Mouse (Mus musculus) cerebellum, adult 18-20 months (tissue): Measurements from ENCODE around the gene Ccl5.
"Not testable (repeated sequence)": the region's sequence is repeated elsewhere in the genome, so short reads cannot be mapped to it uniquely, and the experiment has no call there.

Source experiments
- DNase-seq, 2 experiments: peaks; one replicate each; pipeline ENCODE4 v3.0.0; 2021

Ccl5 gene

DNA sequence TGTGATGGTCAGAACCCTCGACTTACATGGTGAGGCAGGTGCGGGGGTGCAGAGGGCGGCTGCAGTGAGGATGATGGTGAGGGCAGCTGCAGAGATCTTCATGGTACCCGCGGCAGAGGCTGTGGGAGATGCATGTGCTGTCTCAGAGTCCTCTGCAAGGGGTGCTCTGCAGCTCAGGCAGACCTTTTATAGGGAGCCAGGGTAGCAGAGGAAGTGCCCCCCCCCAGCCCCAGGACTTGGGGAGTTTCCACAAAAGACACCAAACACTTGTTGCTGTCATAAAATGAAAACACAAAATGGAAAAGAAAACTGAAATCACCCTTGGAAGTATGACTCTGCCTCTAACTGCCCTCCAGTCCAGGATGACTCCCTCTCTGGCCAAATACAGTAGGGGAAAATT is at the start of gene Ccl5:
Gene Ccl5 (minus strand): TSS at position 159 of the 400 bp plus-strand sequence.
- DNase-seq = no peak

DNA sequence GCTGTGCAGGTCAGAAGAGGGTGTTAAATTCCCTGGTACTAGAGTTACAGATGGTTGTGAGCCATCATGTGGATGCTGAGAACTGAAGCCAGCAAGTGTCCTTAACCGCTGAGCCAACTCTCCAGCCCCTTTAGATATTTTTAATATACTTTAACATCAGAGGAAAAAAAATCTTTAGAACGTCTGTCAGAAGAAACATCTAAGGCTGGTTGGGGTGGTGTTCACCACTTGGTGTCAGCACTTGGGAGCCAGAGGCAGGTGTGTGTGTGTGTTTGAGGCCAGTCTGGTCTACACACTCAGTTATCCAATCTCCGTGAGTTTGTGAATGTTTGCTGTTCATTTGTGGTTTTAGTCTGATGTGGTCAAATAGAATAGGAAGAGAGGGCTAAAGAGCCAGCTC is 48.7 kb upstream of the Ccl5 start:
- no peak for DNase-seq

DNA sequence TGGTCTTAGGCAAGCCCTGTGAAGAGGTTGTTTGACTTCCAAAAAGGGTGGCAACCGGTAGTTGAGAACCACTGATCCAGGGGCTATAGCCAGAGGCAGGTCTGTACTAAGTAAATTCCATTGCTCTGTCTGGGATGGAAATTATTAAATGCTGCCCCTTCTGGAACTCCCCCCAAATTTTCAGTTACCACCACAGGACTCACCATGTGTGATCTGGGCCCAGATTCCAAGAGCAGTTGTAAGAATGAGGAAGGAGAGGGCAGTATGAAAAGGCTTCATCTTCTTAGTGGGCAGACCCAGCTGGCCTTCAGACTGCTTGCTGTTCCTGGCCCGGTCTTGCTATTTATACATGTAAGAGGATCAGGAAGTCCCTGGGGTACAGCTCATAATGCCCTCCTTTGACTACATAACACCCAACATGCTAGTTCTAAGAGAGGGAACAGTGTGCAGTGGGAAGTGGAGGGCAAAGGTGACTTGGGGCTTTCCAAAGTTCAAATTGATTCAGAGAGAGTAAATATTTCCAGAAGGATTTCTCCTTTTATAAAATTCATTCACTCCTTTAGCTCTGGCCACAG is 48.0 kb upstream of the Ccl5 start, which contains the start of gene Ccl9:
Gene Ccl9 (minus strand): TSS at position 451 of the 575 bp plus-strand sequence.
- DNase-seq = no peak

GRCm38 (mm10) chr11:83576927-83577555 is 46.7 kb upstream of the Ccl5 start:
- DNase-seq = no peak

DNA sequence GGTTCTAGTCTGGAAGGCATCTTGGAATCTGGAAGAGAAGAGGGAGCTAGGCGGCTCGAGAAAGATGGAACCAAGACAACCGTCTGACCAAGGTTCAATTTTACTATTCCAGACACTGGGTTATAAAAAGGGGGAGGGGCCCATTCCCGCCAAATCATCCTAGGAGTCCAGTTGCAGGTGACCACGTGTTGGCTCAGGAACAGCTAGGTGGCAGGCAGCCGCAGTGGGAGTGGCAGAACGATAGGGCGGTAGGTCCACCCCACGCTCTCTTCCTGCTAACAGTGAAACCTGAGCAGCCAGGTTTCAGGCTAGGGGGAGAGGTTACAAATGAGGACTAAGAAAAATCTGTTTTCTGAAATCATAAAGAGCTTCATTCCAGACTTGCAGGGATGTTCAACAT is 42.5 kb upstream of the Ccl5 start:
- DNase-seq = no peak

GRCm38 (mm10) chr11:83572223-83572622 is 41.9 kb upstream of the Ccl5 start:
- no peak for DNase-seq

DNA sequence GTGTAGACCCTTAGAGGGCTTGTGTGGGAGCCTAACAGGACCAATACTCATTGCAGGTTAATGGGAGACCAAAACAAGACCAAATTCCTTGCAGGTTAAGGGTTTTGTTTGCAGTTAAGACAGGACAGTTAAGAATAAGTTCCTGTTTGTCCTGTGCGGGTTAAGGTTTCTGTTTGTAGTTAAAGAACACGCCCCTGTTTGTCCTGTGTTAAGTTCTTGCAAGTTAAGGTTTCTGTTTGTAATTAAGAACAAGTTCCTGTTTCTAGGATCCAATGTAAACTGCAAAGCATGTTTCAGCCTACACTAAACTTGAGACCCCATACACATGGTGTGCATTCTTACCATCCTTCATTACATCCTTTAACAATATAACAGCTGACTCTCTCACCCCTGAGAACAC is 39.9 kb upstream of the Ccl5 start:
- DNase-seq = no peak

DNA sequence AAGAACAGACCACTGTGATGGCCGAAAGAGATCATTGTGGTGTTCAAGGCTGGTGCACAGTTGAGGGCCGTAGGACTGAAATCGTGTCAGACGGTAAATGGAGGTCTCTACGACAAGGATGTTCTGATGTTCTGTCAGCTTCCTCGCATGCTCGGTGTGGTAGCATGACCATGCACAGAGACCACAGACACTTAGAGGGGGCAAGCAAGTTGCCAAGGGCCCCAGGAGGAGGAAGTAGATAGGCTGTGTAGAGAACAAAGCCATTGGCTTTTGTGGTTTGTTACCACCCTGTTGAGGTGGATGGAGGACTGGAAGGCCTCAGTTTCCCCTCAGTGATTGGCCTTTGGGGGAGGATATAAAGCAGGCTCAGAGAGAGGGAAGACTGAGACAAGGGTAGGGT is 38.9 kb upstream of the Ccl5 start:
- no peak for DNase-seq

DNA sequence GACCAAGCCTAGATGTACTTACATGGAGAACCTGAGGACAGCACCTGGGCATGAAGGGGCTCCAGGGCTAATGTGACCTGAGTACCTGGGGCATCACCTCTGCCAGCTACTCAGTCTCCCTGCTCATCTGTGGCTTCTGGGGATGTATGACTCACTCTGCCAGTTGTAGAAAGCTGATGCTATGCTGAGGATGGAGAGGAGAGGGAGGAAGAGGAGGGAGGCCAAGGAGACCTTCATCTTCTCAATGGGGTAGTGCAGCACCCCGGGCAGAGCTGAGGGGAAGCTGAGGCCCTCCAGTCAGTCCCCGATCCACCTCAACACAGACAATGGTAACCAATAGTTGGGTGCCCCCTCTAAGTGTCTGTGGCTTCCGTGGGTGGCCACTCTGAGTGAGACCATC is 38.5 kb upstream of the Ccl5 start:
- no peak for DNase-seq

- DNase-seq = no peak
Measured at GRCm38 (mm10) chr11:83568061-83568460, 37.7 kb upstream of the Ccl5 start.

- no peak for DNase-seq
Measured at GRCm38 (mm10) chr11:83567311-83567710, 37.0 kb upstream of the Ccl5 start.

DNA sequence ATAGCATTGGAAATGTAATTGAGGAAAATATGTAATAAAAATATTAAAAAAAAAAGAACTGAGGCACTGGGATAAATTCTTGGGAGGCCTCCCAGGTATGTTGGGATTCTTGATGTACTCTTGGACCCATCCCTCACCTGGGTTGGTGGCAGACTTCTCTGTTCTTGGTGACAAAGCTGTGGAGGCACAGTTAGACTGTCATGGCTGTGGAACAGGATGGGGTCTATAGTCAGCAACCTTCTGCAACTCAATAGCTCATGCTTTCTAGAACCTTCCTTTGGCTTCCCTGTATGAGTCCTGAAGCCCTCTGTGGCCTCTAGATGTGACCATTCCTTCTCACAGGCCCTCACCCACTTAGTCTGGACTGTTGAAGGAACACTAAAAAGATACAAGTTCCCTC is 36.3 kb upstream of the Ccl5 start:
- no peak for DNase-seq

GRCm38 (mm10) chr11:83563754-83564153 is 33.4 kb upstream of the Ccl5 start:
- DNase-seq = no peak

DNA sequence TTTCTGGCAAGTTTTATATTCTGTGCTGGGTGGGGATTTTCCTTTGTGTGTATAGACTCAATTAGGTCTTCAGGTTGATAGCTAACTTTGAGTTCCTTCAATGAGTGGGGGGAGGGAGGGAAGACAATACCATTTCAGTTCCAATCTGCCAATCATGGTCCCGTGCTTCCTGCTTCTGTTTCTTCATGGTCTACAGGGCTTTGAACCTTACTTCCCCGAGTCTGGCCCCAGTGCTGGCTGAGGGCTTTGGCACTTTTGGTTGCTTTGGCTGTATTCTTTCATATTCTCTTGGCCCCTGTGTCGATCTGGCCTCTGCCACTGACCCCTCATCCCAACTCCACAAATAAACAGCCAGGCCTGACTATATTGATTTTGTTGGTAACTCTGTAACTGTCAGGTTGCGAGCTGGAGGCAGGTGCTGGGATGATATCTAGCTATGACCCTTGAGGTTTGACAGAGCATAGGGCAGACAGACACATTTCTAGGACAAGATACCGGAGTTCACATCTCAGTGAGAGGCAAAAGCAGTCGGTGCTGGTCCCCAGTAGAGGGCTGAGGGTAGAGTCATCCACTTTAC is 32.1 kb upstream of the Ccl5 start:
- no peak for DNase-seq

- DNase-seq = no peak
Measured at GRCm38 (mm10) chr11:83560405-83560804, 30.1 kb upstream of the Ccl5 start.

- no peak for DNase-seq
Measured at GRCm38 (mm10) chr11:83557074-83557473, 26.8 kb upstream of the Ccl5 start.

GRCm38 (mm10) chr11:83556085-83556781 is 25.9 kb upstream of the Ccl5 start:
- peak; percentile 4 to 7 for DNase-seq

DNA sequence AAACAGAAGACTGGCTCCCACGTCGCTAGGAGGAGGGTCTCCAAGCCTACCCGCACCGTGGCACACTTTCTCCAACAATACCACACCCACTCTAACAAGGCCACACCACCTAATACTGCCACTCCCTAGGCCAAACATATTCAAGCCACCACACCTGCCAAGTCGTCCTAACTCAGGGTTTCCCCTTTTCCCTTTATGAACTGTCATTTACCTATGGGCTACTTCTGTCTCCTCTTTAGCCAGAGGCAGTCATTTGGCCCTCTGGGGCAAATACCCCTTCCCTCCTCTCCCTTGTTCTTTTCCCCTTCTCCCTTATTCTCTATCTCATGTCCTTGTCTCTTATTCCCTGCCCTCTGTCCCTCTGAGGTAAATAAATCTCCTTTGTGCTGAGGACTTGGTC is 21.4 kb upstream of the Ccl5 start:
- no peak for DNase-seq

GRCm38 (mm10) chr11:83551037-83551436 is 20.7 kb upstream of the Ccl5 start:
- DNase-seq = not testable (repeated sequence)

GRCm38 (mm10) chr11:83550186-83550632 is 19.9 kb upstream of the Ccl5 start:
- DNase-seq = no peak

- DNase-seq = no peak
Measured at GRCm38 (mm10) chr11:83544214-83544613, 13.9 kb upstream of the Ccl5 start.

DNA sequence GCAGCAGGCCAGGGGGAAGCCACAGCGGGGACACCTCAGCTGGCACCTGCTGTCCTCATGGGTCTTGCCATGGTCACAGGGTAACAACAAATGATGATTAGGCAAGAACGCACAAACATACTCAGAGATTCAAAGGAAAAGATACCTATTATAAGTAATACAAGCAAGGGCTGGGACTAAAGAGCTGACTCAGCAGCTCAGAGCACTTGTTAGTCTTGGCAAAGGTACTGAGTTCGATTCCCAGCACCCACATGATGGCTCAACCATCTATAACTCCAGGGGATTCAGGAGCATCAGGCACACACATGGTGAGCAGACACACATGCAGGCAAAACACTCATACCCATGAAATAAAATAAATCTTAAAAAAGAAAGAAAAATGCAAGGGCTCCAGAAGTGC is 11.1 kb upstream of the Ccl5 start:
- no peak for DNase-seq

GRCm38 (mm10) chr11:83540931-83541330 is 10.6 kb upstream of the Ccl5 start:
- DNase-seq = no peak
